Mouse (Mus musculus) right cerebral cortex, postnatal 14 days (tissue): Measurements from ENCODE around the gene Katnal1.
A peak's percentile ranks its signal among the peaks of the same experiment; 100 is the strongest.

Source experiments
- DNase-seq: peaks from one replicate; pipeline ENCODE4 v3.0.0; 2022

Katnal1 gene

GRCm38 (mm10) chr5:148867171-148867570 lies 61.9 kb downstream of the Katnal1 start:
- DNase-seq: no peak

GRCm38 (mm10) chr5:148866571-148866970 lies 62.5 kb downstream of the Katnal1 start:
- DNase-seq: no peak

GRCm38 (mm10) chr5:148863409-148863808 lies 65.7 kb downstream of the Katnal1 start:
- no peak for DNase-seq

- no peak for DNase-seq
Observed at GRCm38 (mm10) chr5:148862853-148863252, 66.3 kb downstream of the Katnal1 start.

GRCm38 (mm10) chr5:148862136-148862535 lies 67.0 kb downstream of the Katnal1 start:
- no peak for DNase-seq

- no peak for DNase-seq
Observed at GRCm38 (mm10) chr5:148857522-148857921, 71.6 kb downstream of the Katnal1 start.

- no peak for DNase-seq
Observed at GRCm38 (mm10) chr5:148855047-148855446, 74.1 kb downstream of the Katnal1 start.

GRCm38 (mm10) chr5:148854166-148854565 lies 75.0 kb downstream of the Katnal1 start:
- DNase-seq: no peak

GRCm38 (mm10) chr5:148849516-148849915 lies 79.6 kb downstream of the Katnal1 start:
- no peak for DNase-seq

GRCm38 (mm10) chr5:148847032-148847431 lies 82.1 kb downstream of the Katnal1 start:
- no peak for DNase-seq

- no peak for DNase-seq
Observed at GRCm38 (mm10) chr5:148837069-148837468, 92.1 kb downstream of the Katnal1 start.

GRCm38 (mm10) chr5:148831596-148832257 lies 97.4 kb downstream of the Katnal1 start:
- peak; percentile 80 for DNase-seq

- no peak for DNase-seq
Observed at GRCm38 (mm10) chr5:148831141-148831547, 98.0 kb downstream of the Katnal1 start.

- DNase-seq: no peak
Observed at GRCm38 (mm10) chr5:148825732-148826131, 103.4 kb downstream of the Katnal1 start.

- DNase-seq: no peak
Observed at GRCm38 (mm10) chr5:148822772-148823171, 106.3 kb downstream of the Katnal1 start.
